Mouse (Mus musculus): ENCODE measurements around the gene Slc38a5.
A peak's percentile ranks its signal among the peaks of the same experiment; 100 is the strongest.

Gene Slc38a5

DNA sequence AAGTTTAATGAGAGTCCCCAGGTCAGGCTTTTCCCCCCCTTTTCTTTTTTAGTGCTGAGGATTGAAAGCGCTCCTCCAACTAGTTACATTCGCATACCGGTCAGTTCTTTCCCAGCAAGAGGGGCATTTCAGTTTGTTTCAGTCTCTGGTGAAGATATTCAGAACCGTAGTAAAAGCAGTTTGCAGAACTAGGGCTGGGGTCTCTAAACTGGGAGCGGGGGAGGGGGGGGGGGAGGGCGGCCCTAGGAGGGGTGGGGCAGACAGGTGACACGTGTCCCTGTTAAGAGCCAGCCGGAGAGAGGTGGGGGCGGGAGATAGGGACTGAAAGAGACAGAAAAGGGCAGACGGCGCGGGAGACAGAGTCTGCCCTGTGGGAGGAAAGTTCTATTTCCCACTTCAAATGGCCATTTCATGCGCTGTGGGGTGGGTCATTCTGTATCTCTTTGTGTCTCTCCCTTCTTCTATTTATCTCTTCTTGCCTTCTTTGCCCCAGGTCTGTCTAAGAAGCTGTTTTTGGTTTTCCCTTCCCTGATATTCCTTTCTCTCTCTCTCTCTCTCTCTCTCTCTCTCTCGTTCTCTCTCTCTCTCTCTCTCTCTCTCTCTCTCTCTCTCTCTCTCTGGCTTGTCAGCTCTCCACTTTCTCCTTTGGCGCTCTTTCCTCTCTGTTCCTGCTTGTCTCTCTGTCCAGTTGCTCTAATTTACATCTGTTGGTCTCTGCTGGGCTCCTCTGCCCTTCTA is at the start of gene Slc38a5:
Gene Slc38a5, plus strand, starts transcription at position 51 of the 738 bp plus-strand sequence.
- DNase-seq (ENCODE audit: low spot score) = no peak

DNA sequence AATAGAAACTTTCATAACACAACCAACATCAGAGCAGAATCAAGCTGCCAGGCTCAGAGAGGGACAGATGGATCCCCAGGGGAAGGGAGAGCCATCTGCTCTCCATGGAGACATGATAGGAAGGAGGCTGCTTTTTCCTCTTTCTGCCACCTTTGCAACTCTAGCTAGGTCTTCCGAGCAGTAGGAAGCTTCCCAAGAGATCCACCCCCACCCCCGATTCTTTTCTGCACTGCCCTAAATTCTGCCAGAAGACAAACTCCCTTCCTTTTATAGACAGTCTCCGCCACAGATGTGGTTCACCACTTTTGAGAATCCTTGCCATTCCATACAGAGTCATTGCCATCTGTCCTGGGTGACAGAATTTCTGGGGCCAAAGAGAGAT is 48.6 kb upstream of the Slc38a5 start:
- no peak for DNase-seq (ENCODE audit: low spot score)

DNA sequence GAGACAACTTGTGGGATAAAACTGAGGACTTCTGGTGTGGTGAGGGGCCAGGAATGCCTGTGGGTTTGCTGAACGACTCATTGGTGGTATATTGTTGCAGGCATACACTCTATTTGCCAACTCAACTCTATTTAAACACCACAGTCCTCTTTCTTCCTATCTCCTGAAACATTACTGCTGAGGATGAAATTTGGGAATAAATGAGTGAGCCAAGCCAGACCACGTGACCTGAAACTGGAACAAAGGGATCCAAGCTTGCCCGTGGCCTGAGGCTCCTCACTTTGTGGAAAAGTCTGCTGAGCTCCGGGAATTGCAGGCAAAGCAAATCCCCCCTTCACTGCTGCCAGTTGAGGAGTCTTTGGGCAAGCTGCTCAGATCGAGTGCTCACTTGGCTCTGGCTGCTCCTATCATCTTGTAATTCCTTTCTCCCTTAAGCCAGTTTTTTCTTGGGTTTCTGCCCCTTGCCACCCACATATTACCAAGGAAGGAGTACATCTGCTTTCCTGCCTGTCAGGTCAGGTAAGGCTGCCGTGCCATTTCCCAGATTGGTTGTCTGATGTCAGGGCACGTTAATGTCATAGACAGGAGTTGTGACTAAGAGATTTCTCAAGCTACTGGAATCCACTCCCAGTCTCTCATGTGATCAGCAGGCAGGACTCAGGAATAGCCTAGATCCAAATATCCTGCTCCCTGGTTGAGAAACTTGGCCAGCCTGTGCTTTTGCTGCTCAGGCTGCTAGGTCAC is 48.1 kb upstream of the Slc38a5 start:
- no peak for DNase-seq (ENCODE audit: low spot score)

DNA sequence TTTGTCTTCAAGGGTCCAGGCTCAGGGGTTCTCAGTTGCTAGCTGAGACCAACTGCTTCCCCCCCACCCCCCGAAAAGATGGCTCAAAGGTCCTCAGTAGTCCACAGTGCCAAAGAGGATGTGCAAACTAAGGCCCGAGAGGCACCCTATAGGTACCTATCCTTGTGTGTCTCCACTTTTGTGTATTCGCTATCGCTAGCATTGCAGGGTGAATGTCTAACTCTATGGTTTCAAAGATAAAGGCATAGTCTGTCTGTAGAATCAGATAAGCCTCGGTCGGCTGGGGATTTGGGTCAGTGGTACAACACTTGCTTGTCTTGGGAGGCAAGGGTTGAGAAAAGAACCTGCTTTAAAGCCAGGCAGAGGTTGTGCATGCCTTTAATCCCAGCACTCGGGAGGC is 47.5 kb upstream of the Slc38a5 start:
- no peak for DNase-seq (ENCODE audit: low spot score)

DNA sequence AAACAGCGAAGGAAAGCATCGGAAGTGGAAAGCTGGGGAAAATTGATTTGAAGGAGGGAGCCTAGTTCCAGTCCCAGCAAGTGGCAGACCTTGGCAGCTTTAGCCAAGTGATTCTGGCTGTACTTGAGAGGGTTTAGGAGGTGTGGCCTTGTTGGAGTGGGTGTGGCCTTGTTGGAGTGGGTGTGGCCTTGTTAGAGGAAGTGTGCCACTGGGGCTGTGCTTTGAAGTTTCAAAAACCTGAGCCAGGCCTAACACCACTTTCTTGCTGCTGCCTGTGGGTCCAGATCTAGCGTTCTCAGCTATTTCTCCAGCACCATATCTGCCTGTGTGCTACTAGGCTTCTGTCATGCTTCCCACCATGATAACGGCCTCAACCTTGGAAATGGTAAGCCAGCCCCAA is 40.7 kb upstream of the Slc38a5 start:
- DNase-seq (ENCODE audit: low spot score) = no peak

DNA sequence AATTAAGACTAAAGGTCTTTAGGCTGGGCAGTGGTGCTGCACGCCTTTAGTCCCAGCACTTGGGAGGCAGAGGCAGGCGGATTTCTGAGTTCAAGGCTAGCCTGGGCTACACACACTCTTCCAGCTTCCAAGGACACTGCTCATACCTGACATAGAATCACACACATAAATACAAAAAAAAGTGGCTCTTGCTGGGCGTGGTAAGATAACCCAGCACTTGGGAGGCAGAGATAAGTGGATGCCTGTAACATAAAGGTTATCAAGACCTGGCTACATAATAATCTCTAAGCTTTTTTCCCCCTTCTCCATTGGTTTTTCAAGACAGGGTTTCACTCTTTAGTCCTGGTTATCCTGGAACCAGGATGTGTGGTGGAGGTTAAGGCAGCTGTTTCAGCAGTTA is 37.3 kb upstream of the Slc38a5 start:
- no peak for DNase-seq (ENCODE audit: low spot score)

DNA sequence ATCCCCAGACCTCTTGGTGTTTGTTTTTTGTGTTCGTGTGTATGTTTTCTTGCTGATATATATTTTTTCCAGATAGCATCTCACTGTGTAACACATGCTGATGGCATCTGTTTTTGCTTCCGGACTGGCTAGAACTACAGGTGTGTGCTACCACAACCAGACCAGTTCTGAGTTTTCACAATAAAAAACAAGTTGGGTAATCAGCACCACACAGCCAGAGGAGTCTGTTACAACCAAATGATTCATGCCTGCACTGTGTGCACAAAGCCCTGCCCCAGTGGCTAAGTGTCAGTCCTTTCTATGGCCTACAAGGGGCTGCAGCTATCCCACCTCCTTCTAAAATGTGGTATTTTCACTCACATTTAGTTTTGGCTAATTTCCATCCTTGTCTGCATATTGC is 34.2 kb upstream of the Slc38a5 start:
- DNase-seq (ENCODE audit: low spot score) = no peak

DNA sequence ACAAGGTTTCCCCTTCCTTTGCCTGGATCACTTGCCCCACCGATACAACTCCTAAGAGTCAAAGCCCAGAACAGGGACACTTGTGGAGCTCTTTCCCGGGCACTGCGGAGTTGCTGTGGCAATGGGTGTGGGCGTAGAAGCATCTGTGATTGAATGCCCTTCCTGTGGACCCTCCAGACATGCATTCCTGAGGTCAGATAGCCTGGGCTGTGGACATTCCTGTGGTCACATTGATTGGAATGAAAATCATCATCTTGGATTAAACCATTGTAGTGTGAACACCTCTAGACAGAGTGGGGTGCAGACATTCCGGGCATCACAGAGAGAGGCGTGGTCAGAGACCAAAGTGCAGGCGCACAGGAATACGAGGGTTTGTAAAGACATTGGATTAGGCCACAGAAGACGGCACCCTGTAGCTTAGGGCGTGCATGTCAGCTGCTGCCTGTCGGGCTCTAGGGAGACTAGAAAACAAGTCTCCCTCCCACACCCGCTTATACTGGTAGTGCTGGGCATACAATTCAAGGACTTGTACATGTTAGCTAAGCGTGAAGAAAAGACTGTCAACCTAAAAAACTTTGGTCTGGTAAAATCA is 32.0 kb upstream of the Slc38a5 start:
- no peak for DNase-seq (ENCODE audit: low spot score)

DNA sequence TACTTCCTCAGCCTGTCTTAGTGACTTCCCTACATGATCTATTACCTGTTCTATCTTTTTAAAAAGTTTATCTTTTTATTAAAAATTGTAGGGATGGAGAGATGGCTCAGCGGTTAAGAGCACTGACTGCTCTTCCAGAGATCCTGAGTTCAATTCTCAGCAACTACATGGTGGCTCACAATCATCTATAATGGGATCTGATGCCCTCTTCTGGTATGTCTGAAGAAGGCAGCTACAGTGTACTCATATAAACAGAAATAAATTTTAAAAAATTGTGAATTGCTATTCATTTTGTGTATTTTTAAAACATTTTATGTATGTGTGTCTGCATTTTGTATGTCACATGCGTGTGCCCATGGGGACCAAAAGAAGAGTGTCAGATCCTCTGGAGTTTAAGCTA is 23.3 kb upstream of the Slc38a5 start:
- no peak for DNase-seq (ENCODE audit: low spot score)

DNA sequence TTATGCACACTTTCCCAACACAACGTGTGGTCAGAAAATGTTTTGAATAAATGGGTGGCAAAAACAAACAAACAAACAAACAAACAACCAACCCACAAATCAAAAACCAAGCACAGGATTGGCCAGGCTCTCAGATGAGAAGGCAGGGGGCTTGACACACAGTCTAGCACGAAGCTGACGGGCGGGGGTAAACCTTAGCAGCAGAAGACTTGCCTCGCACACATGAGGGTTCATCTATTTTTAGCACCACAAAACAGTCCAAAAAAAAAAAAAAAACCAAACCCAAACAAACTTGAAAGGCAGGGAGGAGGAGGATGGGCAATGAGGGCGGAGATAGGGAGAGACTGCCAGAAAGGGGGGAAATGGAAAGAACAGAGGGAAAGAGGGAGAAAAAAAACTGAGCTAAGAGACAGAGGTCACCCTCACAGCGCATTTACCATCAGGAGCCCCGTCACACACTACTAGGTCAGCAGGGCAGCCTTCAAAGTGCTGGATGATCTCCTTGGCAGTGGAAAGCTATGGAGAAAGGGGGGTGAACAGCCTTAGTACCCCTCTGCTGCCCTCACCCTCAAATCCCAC is 22.3 kb upstream of the Slc38a5 start:
- no peak for DNase-seq (ENCODE audit: low spot score)

DNA sequence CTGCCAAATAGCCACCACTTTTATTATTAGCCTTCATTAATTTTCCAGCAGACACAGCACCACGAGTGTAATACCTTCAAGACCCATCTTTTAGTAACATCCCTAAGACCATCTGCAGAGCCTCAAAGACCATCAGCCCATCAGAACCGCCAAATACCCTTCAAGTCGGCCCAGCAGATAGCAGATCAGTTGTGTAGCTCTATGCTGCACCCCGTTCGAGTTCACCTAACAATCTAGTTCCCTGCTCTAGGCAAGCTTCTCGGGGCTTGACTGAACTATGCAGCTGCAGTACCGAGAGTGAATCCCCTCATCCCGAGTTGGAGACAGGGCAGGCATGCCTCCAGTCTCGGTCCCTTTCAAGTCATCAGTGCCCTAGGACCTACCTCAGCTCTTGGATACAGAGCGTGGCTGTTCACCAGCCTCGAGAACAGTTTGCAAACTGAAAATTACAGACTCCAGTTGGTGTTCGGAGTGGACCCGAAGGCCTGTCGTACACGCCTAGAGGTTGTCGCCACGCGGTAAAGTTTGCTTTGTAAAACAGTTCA is 19.1 kb upstream of the Slc38a5 start:
- no peak for DNase-seq (ENCODE audit: low spot score)

DNA sequence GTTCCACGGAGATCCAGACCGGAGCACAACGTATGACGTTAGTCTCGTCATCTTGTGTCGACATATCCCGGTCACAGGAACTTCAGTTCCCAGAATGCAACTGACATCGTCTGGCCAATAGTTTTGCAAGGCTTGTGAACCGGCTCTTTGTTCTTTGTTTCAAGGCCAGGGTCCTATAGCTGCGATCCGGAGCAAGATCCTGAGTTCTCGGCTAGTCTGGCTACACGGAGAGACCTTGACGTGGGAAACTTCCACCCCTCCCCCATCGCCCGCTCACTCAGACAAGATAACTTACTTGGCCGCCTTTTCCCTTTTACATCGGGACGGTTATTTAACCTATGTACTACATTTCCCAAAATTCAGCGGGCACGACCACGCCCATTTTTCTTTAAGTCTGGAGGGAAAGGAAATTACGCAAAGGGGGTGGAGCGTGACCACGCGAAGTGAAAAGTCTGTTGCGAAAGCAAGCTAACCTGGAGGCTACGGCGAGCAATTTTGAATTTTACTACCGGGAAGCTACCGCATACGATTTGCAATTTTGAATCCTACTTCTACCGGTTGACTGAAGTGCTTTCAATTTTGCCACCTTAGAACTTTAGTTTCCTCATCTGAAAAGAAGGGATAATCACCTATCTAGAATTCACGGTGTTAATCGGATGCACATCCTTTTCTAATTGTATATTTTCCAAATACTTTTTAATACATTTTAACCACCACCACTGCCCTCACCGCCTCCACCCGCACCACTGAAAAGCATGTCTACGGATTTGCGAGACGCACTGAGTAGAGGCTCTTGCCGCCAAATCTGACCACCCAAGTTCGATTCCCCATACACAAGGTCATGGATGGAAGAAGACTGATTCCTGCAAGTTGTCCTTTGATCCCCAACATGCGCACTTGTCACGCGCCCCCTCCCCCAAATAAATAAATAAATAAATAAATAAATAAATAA is 18.3 kb upstream of the Slc38a5 start, which contains the start of gene Ftsj1:
Gene Ftsj1, minus strand, starts transcription at position 73 of the 952 bp plus-strand sequence.
- peak; percentile 78 for DNase-seq (ENCODE audit: low spot score)

DNA sequence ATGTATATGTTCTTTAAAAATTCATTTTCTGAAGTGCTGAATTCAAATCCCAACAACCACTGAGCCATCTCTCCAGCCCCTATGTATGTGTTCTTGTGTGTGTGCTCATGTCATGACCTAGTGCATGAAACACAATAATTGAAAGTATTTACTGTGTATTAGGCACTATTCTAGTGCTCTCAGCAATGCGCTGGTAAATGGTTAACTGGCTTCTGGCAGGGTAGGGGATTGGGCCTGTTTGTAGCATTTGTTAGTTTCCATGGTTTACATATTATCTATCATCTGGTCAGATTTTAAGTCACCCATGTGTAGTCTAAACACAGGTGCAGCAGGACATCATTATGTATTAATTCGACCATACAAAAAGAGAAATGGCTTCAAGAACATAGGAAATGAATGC is 17.2 kb upstream of the Slc38a5 start:
- DNase-seq (ENCODE audit: low spot score) = no peak

DNA sequence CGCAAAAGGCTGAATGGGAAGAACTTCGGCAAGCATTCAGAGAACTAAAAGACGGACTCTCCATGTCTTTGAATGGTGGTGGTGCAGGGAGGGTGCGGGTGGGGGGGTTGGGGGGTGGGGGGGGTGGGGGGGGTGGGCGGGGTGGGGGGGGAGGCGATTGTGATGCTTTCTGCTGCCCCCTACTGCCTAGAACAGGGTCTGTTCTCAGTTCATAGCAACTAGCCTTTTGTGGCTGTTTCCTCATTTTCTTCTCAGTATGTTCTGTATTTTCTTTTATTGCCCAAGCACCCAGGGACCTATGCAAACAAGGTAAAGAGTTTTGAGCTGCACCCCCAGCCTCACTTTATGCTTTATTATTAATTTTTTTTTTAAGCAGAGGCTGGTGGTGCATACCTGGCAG is 15.1 kb upstream of the Slc38a5 start:
- no peak for DNase-seq (ENCODE audit: low spot score)

DNA sequence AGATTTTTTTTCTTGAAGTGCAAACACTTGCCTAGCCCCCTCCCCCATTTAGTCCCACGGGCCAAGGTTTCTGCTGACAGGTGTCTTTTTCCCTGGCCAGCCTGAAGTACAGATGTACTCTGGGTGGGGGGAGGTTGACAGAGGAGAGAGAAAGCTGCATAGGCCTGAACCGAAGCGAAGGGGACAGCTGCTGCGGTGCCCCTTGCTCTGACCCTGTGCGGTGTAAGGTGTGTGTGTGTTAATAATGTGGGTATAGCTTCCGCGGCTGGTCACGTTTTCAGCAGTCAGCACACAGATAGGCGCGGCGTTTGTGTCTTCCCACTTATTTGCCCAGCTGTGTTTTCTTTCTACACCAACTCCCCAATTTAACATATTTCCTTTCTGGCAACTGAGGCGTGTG is 11.5 kb upstream of the Slc38a5 start:
- no peak for DNase-seq (ENCODE audit: low spot score)

DNA sequence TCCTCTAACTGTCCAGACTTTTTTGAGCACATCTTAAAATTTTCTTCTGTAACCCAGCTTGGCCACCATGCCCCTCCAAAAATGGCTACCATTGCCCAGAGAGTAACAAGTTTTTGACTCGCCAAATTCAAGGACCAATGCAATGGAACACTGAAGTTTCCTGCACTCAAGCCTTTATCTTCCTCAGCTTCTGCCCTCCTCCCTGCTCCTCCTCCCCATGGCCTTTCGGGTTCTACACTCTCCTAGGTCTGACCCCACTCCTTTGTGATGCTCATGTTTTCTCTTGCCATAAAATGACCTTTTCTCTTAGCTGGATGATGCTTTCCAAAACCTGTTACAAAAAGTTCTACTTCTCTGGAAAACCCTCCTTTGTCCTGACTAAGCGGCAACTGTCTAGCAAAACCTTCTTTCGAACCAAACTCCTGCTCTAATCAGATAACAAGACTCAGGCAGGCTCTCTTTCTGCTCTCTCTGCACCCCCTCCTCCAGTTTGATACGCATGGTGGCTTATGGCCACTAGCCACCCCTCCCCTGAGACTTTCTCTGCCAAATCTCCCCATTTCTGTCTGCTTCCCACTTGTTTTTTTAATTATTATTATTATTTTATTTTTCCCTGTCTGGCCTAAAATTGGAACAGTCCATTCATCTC is 7.7 kb upstream of the Slc38a5 start:
- DNase-seq (ENCODE audit: low spot score) = no peak

DNA sequence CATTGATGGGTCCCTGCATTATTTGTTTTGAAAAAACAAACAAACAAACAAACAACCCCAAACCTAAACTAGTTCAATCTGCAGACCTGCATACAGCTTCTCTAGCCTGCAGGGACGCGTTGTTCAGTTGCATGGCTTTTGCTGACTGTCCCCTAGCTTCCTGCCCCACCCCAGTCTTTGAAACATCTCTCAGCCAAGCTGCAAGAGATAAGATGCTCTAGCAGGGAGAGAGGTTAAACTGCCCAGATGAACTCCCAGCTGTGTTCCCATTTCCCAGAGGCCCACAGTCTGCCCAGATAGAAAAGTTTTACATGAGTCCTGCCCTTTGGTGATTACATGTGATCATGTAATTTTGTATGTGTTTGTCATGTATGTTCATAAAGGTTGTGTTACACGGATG is 6.7 kb upstream of the Slc38a5 start:
- no peak for DNase-seq (ENCODE audit: low spot score)

DNA sequence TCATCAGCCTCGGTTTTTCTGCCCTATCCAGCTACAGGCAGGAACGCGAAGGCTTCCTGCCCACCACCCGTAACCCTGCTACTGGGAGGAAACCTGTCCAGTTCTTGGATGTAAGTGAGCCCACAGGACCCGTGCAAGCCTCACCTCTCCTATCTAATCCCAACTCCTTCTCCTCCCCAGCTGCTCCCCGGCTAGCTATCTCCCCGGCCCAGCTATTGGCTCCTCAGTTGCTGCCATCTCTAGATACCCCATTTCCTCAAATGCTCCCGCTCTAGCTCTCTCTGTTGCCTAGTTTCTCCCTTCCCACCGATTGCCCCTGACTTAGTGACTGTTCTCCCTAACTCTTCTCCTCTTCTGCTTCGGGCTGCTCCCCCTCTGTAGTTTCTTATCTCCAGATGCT is 1.1 kb downstream of the Slc38a5 start:
- DNase-seq (ENCODE audit: low spot score) = no peak

DNA sequence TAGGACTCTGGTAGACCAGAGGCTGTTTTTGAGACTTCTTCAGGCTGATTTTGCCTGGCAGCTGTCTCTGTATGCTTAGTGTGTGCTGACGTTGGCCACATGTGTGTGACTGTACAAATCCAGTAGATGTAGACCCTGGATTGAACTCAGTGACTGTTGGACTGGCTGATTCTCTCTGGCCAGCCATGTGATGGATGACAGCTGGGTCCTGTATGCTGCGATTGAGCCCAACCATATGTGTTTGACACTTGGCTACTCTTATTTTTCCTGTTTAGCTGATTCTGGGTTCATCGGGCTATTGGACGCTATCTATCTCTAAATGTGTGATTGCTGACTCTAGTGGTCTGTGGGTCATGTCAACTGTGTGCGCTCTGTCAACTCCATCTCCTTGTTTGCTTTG is 3.1 kb downstream of the Slc38a5 start:
- no peak for DNase-seq (ENCODE audit: low spot score)

DNA sequence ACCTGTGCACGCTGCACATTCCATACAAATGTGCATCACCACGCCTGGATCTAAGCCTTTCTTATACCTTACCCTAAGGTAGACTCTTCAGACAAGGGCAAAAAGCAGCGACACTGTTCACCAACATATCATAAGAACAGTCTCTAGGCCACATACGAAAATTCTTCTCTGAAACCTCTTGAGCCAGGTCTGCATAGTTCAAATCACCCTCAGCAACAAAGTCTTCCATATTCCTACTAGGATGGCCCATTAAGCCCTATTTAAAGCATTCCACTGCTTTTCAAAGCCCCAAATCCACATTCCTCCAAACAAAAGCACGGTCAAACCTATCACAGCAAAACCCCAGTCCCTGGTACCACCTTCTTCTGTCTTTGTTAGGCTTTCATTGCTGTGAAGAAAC is 17.7 kb downstream of the Slc38a5 start:
- no peak for DNase-seq (ENCODE audit: low spot score)

DNA sequence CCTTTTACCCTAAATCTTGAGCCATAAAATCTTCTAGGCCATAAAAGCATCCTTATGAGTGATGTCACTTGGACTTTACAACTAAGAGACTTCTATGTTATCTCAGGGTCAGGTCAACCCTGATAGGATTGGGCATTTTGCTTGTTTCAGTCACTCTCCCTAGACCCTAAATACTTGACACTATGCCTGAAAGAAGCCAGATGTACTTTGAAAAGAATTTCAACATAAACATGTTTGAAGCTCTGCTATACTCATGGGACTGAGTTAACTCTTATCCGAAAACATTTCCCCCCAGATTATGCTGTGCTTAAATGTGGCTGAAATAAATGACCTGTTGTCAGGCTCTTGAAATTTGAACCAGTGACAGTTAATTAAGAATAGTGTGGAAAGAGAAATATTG is 38.4 kb downstream of the Slc38a5 start:
- no peak for DNase-seq (ENCODE audit: low spot score)

Data from left cerebral cortex, adult 11 months (tissue).